Mouse (Mus musculus) activated CD4-positive, CD25-positive, alpha-beta regulatory T cell, adult 4 months (primary cell): Measurements from ENCODE around the gene Mfsd4b1. TPM values are rescaled to one million over a fixed set of nuclear protein-coding genes. Genes with fewer than 3 reads are reported as not detected.

Experiments
- ATAC-seq: one replicate; pipeline ENCODE4 v1.8.0; 2017
- polyA plus RNA-seq, 2 experiments: library from polyadenylated mRNA; unstranded; fragments of 100-300 nt; shearing (Covaris generic); gene quantifications; one replicate each; pipeline ENCODE4 v1.2.1; 2017

The Mfsd4b1 gene
- not detected for polyA plus RNA-seq

DNA sequence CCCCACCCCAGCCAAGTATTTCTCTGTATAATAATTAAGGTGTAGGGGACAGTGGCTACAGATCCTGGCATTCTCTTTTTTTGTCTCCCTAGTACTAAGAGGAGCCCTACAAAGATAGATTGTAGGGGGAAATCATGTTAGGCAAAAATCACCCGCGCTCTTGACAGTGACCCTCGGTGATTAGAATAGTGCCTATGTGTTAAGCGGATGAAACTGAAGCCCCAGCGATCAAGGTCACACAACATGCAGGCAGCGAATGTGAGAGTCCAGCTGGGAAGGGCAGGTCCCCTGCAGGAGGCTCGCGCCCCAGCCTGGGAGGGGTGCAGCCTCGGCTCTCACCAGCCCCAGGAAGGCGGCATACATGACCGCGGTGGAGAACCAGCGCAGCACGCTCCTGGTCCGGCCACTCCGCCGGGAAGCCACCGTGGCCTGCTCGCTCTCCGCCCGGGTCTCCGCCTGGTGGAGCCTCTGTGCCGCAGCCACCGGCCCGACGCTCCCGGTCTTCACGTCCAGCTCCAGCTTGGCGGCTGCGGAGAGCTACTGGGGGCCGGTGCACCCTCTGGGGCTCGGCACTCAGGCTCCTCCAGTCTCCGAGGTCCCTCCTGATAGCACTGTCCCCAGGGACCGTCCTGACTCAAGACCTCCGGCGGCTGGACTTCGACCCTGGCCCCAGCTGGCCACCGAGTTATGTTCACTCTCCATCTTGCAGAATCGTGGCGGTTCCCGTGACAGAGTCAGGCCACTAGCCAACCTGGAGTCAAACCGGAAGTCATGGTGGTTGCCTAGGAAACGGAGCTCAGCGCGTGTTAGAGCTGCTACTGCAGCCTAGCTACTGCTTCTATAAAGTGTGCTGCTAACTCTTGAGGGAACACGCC, at the start of gene Mfsd4b1:
Gene Mfsd4b1 (minus strand): TSS at position 715 of the 875 bp plus-strand sequence.
- ATAC-seq, result peak; percentile 97

DNA sequence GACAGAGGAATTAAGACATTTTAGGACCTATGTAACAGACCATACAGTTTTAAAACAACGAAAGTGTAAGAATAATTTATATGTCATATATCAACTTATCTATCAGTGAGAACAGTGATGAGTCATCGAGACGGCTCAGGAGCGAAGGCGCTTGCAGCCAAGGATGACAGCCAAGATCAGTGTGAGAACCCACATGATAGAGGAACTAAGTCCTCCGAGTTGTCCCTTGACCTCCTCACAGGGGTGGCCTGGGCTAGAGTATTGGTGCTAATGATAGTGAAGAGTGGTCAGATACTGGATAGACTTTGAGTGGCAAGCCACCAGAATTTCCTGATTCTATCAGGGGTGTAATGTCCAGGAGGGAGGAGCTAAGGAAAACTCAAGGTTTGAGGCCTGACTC, 48.5 kb upstream of the Mfsd4b1 start:
- no peak for ATAC-seq

DNA sequence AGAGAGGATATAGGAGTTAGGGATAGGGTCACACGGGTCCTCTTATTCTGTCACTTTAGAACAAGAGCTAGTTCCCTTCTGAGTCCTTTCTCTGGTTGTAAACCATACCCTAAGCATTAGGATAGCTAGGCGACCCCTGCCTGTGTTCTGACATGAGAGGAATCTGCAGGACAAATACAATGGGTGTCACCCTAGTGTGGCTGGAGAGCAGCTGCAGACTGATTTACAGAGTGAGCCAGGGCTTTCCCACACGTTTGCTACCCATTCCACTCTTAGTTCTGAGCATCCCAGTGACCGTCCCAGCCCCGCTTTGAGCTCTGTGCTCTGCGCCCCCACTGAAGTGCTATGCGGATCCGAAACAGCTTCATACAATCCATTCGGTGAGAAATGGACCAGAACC, 45.6 kb upstream of the Mfsd4b1 start:
- ATAC-seq, result no peak

DNA sequence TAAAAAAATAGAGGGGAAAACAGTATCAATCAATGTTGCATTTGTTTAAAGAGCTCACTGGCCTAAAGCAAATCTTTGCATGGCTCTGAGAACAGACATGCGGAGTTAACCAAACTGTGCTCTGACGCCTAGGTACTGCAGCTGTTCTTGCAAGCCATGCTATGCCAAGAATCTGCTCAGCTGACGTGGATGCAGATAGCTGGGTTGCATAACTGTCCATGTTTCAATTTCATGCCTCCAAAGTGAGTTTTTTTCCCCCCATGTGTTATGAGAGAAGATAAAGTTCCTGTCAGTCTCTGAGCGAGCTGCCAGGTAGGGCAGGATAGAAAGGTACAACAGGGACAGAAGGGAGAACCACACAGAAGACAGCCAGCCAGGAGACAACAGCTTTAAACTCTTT, 44.2 kb upstream of the Mfsd4b1 start:
- no peak for ATAC-seq

GRCm38 (mm10) chr10:40068595-40068994, 43.5 kb upstream of the Mfsd4b1 start:
- ATAC-seq, result no peak

DNA sequence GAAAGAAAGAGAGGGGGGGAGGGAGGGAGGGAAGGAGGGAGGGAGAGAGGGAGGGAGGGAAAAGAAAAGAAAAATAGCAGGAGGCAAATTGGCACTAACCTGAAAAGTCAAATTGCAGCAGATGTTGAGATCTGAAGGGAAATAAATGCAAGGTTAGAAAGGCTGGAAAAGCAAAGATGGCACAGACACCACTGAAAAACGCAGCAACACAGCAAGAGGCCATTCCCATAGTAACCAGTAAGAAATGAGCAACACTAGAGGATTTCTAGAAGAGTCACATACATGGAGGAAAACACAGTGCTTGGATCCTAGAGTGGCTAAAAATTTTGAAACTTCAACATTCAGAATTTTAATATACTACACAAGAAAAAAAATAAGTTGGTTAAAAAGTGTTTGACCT, 42.5 kb upstream of the Mfsd4b1 start:
- no peak for ATAC-seq

DNA sequence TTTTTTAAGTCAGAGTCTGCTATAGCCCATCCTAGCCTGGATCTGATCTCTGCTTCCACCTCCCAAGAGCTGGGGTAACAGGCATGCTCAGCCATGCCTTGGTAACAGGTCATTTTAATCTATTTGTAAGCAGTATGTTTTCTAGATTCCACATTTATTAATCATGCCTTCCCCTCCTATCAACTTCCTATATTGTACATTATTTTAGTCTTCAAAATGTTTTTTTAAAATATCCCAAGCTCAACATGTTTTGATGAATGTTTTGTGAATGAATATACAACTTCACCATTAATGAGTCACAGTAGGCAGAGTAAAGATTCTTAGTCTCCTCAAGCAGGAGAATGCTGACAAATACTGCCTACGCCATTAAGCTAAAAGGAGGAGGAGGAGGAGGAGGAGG, 42.0 kb upstream of the Mfsd4b1 start:
- no peak for ATAC-seq

GRCm38 (mm10) chr10:40065357-40065756, 40.3 kb upstream of the Mfsd4b1 start:
- ATAC-seq, result no peak

- no peak for ATAC-seq
Observed at GRCm38 (mm10) chr10:40063291-40063890, 38.3 kb upstream of the Mfsd4b1 start.

DNA sequence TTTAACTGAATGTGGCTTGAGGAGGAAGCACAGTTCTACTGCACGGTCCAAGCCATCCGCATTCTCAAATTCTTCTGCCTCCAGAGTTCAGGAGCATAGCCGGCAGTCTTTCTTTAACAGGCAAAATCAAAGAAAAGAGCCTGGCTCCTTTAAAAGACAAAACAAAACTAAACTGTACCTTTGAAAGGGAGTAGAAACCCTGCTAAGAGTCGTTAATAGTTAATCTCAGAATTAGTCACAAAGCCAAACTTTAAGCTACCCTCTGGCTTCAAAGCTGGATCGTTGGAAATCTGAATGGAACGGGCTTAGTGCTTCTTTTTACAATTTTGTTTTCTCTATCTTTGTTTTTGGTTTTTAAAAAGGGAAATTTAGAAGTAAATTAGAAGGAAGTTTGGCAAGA, 37.7 kb upstream of the Mfsd4b1 start:
- no peak for ATAC-seq

DNA sequence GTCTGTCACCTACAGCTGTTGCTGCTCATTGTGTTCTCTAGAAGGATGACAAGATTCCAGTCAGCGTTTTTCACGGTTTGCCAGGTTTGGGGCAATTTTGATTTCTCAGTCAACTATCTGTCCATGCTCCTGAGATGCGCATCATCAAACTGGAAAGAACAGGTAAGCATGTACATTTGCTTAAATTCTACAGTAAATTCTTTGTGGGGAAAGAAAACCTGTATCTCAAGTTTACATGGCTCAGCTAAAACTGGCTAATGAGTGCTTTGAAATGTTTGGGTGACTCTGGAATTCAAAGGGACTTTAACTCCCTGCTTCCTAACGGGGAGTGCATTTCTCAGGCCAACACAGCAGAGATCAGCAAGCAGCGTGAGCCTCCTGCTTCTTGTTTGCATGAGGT, 36.9 kb upstream of the Mfsd4b1 start:
- ATAC-seq, result no peak

DNA sequence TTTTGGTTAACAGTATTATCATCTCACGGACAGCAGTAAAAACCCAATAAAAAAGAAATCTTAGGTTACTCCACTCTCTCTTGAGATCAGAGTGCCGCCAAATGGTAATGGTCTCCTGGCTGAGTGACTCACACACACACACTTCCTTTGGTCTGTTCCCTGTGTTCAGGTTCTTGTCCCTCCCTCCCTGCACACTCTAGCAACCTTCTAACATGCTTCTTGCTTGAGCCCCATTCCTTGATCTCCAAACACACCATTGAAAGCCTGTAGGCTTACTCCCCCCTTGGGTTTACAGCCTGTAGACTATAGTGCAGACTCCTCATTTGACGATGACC, 33.7 kb upstream of the Mfsd4b1 start:
- ATAC-seq, result no peak

DNA sequence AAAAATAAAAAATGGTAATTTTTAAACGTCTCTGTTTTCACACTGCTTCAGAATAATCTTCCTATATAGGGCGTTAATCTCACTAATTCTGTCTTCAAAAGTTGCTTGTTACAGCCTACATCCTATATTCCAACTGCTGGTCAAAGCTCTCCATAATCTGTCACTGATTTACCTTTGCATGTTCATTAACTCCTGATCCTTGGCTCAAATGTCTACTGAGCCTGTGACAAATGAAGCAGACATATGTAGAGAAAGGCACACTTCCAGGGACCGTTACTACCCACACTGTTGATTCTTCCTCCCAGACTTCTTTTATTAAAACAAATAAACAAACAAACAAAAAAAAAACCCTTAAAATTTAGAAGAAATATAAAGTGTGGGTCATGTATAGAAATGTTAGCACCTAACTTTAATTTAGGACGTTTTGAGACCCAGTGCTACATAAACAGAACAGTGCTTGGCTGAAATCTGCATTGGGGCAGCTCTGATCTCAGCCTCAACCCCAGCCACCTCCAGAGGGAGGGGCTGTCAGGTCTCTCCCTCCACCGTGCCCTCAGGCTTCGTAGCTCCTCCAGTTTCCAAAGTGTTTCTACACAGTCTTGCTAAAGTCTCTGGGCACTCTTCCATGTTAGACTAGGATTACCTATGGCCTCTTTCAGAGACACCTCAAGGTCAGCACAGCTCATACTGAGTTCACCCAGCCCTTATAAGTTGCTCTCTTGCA, 33.2 kb upstream of the Mfsd4b1 start:
- no peak for ATAC-seq

DNA sequence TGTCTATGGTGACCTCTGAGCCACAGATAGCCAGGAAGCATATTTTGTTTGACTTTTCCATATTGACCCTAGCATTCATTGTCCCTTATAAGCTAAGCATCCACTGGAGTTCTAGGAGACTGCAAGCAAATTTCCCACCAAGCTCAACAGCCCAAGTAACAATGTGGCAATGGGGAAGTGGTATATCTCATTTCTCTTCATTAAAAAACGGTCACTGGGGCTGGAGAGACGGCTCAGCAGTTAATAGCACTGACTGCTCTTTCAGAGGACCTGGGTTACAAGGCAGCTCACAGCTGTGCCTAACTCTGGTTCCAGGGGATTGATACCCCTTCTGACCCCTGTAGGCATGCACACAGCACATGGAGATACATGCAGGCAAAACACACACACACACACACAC, 32.5 kb upstream of the Mfsd4b1 start:
- no peak for ATAC-seq

GRCm38 (mm10) chr10:40054455-40054854, 29.4 kb upstream of the Mfsd4b1 start:
- ATAC-seq, result no peak

GRCm38 (mm10) chr10:40053896-40054295, 28.8 kb upstream of the Mfsd4b1 start:
- no peak for ATAC-seq

- peak; percentile 52 for ATAC-seq
Observed at GRCm38 (mm10) chr10:40053257-40053895, 28.3 kb upstream of the Mfsd4b1 start.

- ATAC-seq, result no peak
Observed at GRCm38 (mm10) chr10:40051997-40052396, 26.9 kb upstream of the Mfsd4b1 start.

DNA sequence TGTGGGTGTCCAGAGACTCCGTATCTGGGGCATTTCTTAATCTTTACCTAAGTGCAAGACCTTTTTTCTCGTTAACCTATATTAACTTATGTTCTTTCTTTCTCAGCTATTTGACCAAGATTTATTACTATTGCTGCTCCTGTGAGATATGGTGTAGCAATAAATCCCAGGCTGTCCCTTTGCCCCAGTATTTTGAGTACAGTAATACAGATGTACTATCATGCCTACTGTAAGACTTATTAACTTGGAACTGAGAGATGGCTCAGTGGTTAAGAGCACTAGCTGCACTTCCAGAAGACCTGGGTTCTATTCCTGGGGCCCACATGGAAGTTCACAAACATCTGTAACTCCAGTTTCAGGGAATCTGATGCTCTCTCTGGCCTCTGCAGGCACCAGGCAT, 25.7 kb upstream of the Mfsd4b1 start:
- ATAC-seq, result no peak

GRCm38 (mm10) chr10:40041339-40041738, 16.3 kb upstream of the Mfsd4b1 start:
- ATAC-seq, result no peak

GRCm38 (mm10) chr10:40036686-40037560, 11.9 kb upstream of the Mfsd4b1 start:
- ATAC-seq, result no peak

GRCm38 (mm10) chr10:40034956-40035355, 9.9 kb upstream of the Mfsd4b1 start:
- no peak for ATAC-seq
